ENCODE assay signal across 13 mouse cellular contexts in the genomic region with DNA sequence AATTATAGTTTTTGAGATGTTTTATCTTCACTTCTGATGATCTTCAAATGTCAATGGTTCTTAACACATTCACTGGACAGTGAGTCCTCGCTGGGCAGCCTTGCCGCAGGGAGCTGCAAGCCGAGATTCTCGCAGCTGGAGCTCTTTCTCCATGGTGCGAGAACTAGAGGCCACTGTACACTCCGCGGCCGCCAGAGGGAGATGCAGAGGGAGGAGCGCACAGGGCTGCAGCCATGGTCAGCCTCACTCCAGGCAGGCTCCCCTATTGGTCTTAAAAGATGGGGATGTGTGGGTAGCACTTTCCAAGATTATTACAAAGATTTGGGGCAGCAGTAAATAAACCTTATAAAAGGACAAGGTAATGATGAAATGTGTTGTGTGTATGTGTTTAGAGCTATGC. TPM values are rescaled to one million over a fixed set of nuclear protein-coding genes. Genes with fewer than 3 reads are reported as not detected.
DNase-seq lines count a peak whose midpoint lies in the region; ATAC-seq and TF ChIP-seq lines count a peak whose summit lies in the region.
"Had no signal": no experiment of that assay in that cellular context is flagged by ENCODE, and none has a peak within 500 bp of the region (broad histone marks: within the 10 kb centered on the region; RNA-seq: fewer than 3 reads in every experiment).

No protein-coding gene starts in this region.

- no peak for ATAC-seq in kidney, postnatal 0 days (replicated peaks; ENCODE audit: low FRiP score, low read depth)
- ATAC-seq in kidney, embryonic 15.5 days (replicated peaks; ENCODE audit: low FRiP score), result no peak

- DNase-seq in adrenal gland, postnatal 10 days, result peak; percentile 2
- DNase-seq in adrenal gland, adult 18-20 months (ENCODE audit: low spot score in 2 of 2), result no peak
- peak; percentile 7 for DNase-seq in kidney, postnatal 0 days (ENCODE audit: low spot score)
- DNase-seq in urinary bladder, postnatal 25 days (ENCODE audit: low spot score), result peak; percentile 26
- DNase-seq in urinary bladder, postnatal 36 days (ENCODE audit: low spot score in 2 of 2), result no peak
- no peak for DNase-seq in cerebellum, adult 2 months
- no peak for DNase-seq in layer of hippocampus, adult 9-10 months (ENCODE audit: low spot score)
- DNase-seq: layer of hippocampus, adult 9-11 months; spleen, adult 18-20 months had no signal

- TF ChIP-seq CTCF in kidney, postnatal 0 days (IDR thresholded peaks at IDR 0.05; ENCODE audit: low read depth), result peak; percentile 54
- TF ChIP-seq CTCF in cerebellum, adult 2 months (IDR thresholded peaks at IDR 0.05; ENCODE audit: borderline replicate concordance, insufficient read depth, low read depth, low read length), result no peak

- H3K36me3 ChIP-seq in kidney, postnatal 0 days (ENCODE audit: insufficient read depth, low read length), result no peaks in the 10 kb centered on the region
- H3K36me3 ChIP-seq in kidney, embryonic 15.5 days, result no peaks in the 10 kb centered on the region
- H3K36me3 ChIP-seq: forebrain, embryonic 12.5 days; heart, embryonic 15.5 days; lung, embryonic 15.5 days had no signal

- H3K4me2 ChIP-seq in kidney, postnatal 0 days (ENCODE audit: low read length), result no peak overlapping the region
- H3K4me2 ChIP-seq in kidney, embryonic 15.5 days, result no peak overlapping the region
- H3K4me2 ChIP-seq: forebrain, embryonic 12.5 days; heart, embryonic 15.5 days; lung, embryonic 15.5 days had no signal

- H3K4me1 ChIP-seq in kidney, postnatal 0 days (replicated peaks; ENCODE audit: insufficient read depth, low read length), result no peaks in the 10 kb centered on the region
- H3K4me1 ChIP-seq in kidney, embryonic 15.5 days, result no peaks in the 10 kb centered on the region
- H3K4me1 ChIP-seq in cerebellum, adult 2 months (ENCODE audit: control insufficient read depth, insufficient read depth, low read length), result no peaks in the 10 kb centered on the region
- H3K4me1 ChIP-seq: forebrain, embryonic 12.5 days; heart, embryonic 15.5 days; lung, embryonic 15.5 days had no signal

- no peak overlapping the region for H3K9ac ChIP-seq in kidney, postnatal 0 days (ENCODE audit: low read depth, low read length)
- no peak overlapping the region for H3K9ac ChIP-seq in kidney, embryonic 15.5 days
- H3K9ac ChIP-seq: forebrain, embryonic 12.5 days; heart, embryonic 15.5 days; lung, embryonic 15.5 days had no signal

- H3K4me3 ChIP-seq in kidney, postnatal 0 days (replicated peaks; ENCODE audit: low read depth, low read length), result no peak overlapping the region
- H3K4me3 ChIP-seq in kidney, embryonic 15.5 days (replicated peaks), result no peak overlapping the region
- no peak overlapping the region for H3K4me3 ChIP-seq in cerebellum, adult 2 months (replicated peaks; ENCODE audit: insufficient read depth, low read depth, low read length)
- H3K4me3 ChIP-seq: forebrain, embryonic 12.5 days; heart, embryonic 15.5 days; lung, embryonic 15.5 days had no signal

- H3K9me3 ChIP-seq in kidney, postnatal 0 days (replicated peaks; ENCODE audit: low read length), result no peaks in the 10 kb centered on the region
- H3K9me3 ChIP-seq in kidney, embryonic 15.5 days (replicated peaks), result no peaks in the 10 kb centered on the region
- H3K9me3 ChIP-seq: forebrain, embryonic 12.5 days; heart, embryonic 15.5 days; lung, embryonic 15.5 days had no signal

- no peak for TF ChIP-seq POLR2A in cerebellum, adult 2 months (IDR thresholded peaks at IDR 0.05; ENCODE audit: borderline replicate concordance, insufficient read depth, low read length)

- 28% methylated on average over 9 of the region's 9 CpGs for WGBS in kidney, postnatal 0 days
- WGBS in kidney, embryonic 15.5 days, result 32% methylated on average over 9 of the region's 9 CpGs
- 29% methylated on average over 9 of the region's 9 CpGs for WGBS in cerebellum, adult 2 months

- no peak overlapping the region for H3K27ac ChIP-seq in kidney, postnatal 0 days
- no peak overlapping the region for H3K27ac ChIP-seq in kidney, embryonic 15.5 days
- no peak overlapping the region for H3K27ac ChIP-seq in cerebellum, adult 2 months (ENCODE audit: insufficient read depth, low read length)
- H3K27ac ChIP-seq: forebrain, embryonic 12.5 days; heart, embryonic 15.5 days; lung, embryonic 15.5 days had no signal

- no peaks in the 10 kb centered on the region for H3K27me3 ChIP-seq in kidney, postnatal 0 days (ENCODE audit: insufficient read depth, low read length)
- no peaks in the 10 kb centered on the region for H3K27me3 ChIP-seq in kidney, embryonic 15.5 days
- H3K27me3 ChIP-seq in cerebellum, adult 2 months (ENCODE audit: control insufficient read depth, insufficient read depth, low read length), result no peaks in the 10 kb centered on the region
- H3K27me3 ChIP-seq: forebrain, embryonic 12.5 days; heart, embryonic 15.5 days; lung, embryonic 15.5 days had no signal

RNA-seq across cellular contexts. Expression of a gene that starts 20.6 kb away (rescaled TPM):
- not detected for total RNA-seq in adrenal gland, postnatal 10 days (2021)
- not detected for total RNA-seq in adrenal gland, adult 18-20 months (2021)
- polyA plus RNA-seq in kidney, postnatal 0 days (2015; fragmentation: Nextera tagmentation; extraction: Ambion mirVana), result not detected in 2 replicates
- polyA plus RNA-seq in kidney, embryonic 15.5 days (2015; fragmentation: Nextera tagmentation; extraction: Ambion mirVana), result not detected in 2 replicates
- polyA plus RNA-seq in cerebellum, adult 2 months (2012; rRNA removed), result 0.03 TPM in 1 of 2 replicates, not detected in the other
- polyA plus RNA-seq: forebrain, embryonic 12.5 days; lung, embryonic 15.5 days had no signal

RNA-seq across cellular contexts. Expression of a gene that starts 27.5 kb away (rescaled TPM):
- not detected for total RNA-seq in adrenal gland, postnatal 10 days (2021)
- not detected for total RNA-seq in adrenal gland, adult 18-20 months (2021)
- polyA plus RNA-seq in kidney, postnatal 0 days (2015; fragmentation: Nextera tagmentation; extraction: Ambion mirVana), result not detected in 2 replicates
- polyA plus RNA-seq in kidney, embryonic 15.5 days (2015; fragmentation: Nextera tagmentation; extraction: Ambion mirVana), result not detected in 2 replicates
- polyA plus RNA-seq in cerebellum, adult 2 months (2012; rRNA removed), result not detected in 2 replicates
- polyA plus RNA-seq: forebrain, embryonic 12.5 days; heart, embryonic 15.5 days; lung, embryonic 15.5 days had no signal

RNA-seq across cellular contexts. Expression of a gene that starts 55.6 kb away (rescaled TPM):
- total RNA-seq in adrenal gland, postnatal 10 days (2021), result not detected
- not detected for total RNA-seq in adrenal gland, adult 18-20 months (2021)
- not detected in 2 replicates for polyA plus RNA-seq in kidney, postnatal 0 days (2015; fragmentation: Nextera tagmentation; extraction: Ambion mirVana)
- not detected in 2 replicates for polyA plus RNA-seq in kidney, embryonic 15.5 days (2015; fragmentation: Nextera tagmentation; extraction: Ambion mirVana)
- 0.05 TPM in 1 of 2 replicates, not detected in the other for polyA plus RNA-seq in cerebellum, adult 2 months (2012; rRNA removed)
- polyA plus RNA-seq: forebrain, embryonic 12.5 days; heart, embryonic 15.5 days; lung, embryonic 15.5 days had no signal

Comparison
In these comparisons a context has a peak if more than half of its experiments do, and no peak if none do; other contexts are left out.
1. DNase-seq: peak in adrenal gland, postnatal 10 days (single experiment), kidney, postnatal 0 days (single experiment) and urinary bladder, postnatal 25 days (single experiment); none in adrenal gland, adult 18-20 months (0 of 2), urinary bladder, postnatal 36 days (0 of 2), cerebellum, adult 2 months (0 of 2) and layer of hippocampus, adult 9-10 months (single experiment).